Mouse (Mus musculus) C2C12 (cell line): ENCODE data around the gene Dusp14.

Source experiments
- CTCF ChIP-seq: IDR thresholded peaks from one replicate; pipeline ENCODE4 v1.5.1; 2011; ENCODE audit not compliant: control insufficient read depth, insufficient read depth, insufficient read length
- MYOD1 ChIP-seq: IDR thresholded peaks from one replicate; pipeline ENCODE4 v1.6.1; 2011; ENCODE audit warnings: low read depth; ENCODE audit not compliant: control insufficient read depth, insufficient read length

DNA sequence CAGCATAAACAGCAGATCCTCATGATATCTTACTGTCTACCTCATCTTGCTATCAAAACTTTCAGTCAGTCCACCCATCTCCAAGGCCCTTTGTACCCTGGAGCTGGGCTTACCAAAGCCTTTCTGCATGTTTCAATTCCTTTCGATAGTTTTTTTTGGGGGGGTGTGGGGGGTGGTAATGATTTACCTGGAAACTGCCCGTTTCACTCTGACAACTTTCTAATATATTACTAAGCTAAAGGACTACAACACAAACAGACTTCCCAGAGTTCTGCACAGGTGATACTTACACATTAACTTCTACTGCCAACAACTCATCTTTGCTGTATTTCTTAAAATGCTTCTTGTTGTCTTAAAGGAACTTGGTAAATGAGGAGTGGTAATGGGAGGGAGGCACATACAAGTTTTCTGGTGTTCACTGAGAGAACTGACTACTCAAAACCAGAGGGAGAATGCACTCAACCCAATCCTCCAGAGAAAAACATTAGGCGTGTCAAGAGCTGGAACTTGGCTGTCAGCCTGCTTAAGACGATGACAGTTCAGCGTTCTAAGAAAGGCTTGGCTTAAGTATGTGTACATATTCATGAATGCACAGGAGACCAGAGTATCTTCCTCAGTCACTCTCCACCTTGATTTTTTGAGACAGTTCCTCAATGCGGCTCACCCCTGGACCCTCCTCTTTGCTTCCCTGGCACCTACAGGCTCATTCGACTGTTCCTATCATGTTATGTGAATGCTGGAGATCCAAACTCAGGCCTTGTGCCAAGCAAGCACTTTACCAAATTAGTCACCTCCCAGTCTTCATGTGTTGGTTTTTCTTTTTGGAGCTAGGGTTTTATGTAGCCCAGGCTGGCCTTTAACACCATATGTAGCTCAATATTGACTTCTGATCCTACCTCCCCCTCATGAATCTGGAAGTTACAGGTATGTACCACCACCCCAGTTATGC, 5.0 kb upstream of the Dusp14 start:
- no peak for TF ChIP-seq CTCF
- no peak for TF ChIP-seq MYOD1
